Mouse (Mus musculus) embryonic facial prominence, embryonic 14.5 days (tissue): ENCODE measurements around the gene Rgsl1. TPM values are rescaled to one million over a fixed set of nuclear protein-coding genes. Genes with fewer than 3 reads are reported as not detected.

Source experiments
- ATAC-seq: fragments of 200-750 bp; cut with Nextera tagmentation; 2 replicates; pipeline ENCODE4 v1.8.0; 2017; ENCODE audit warnings: low read depth, moderate number of reproducible peaks, moderate TSS enrichment
- DNase-seq: peaks from one replicate; pipeline ENCODE4 v3.0.0-alpha.2; 2015; ENCODE audit warnings: low spot score
- H3K27ac ChIP-seq: fragments of 300-500 bp; sonication (generic); replicated peaks from 2 replicates; pipeline ENCODE4 v1.5.1; 2014; ENCODE audit warnings: low read depth, mild to moderate bottlenecking, low read length, moderate library complexity
- H3K27me3 ChIP-seq: fragments of 300-500 bp; sonication (generic); replicated peaks from 2 replicates; pipeline ENCODE4 v1.6.1; 2014; ENCODE audit warnings: low read length; ENCODE audit not compliant: control insufficient read depth, insufficient read depth
- H3K36me3 ChIP-seq: fragments of 300-500 bp; sonication (generic); 2 replicates; pipeline ENCODE4 v1.6.1; 2014; ENCODE audit warnings: low read length, mixed read lengths; ENCODE audit not compliant: control insufficient read depth, insufficient read depth
- H3K4me1 ChIP-seq: fragments of 300-500 bp; sonication (generic); 2 replicates; pipeline ENCODE4 v1.6.1; 2014; ENCODE audit warnings: antibody characterized with exemption, low read length; ENCODE audit not compliant: control insufficient read depth, insufficient read depth
- H3K4me2 ChIP-seq: fragments of 300-500 bp; sonication (generic); 2 replicates; pipeline ENCODE4 v1.6.1; 2014; ENCODE audit warnings: low read depth, mild to moderate bottlenecking, low read length, moderate library complexity, mixed read lengths
- H3K4me3 ChIP-seq: fragments of 300-500 bp; sonication (generic); 2 replicates; pipeline ENCODE4 v1.5.1; 2014; ENCODE audit warnings: low read depth, mild to moderate bottlenecking, low read length
- H3K9ac ChIP-seq: fragments of 300-500 bp; sonication (generic); 2 replicates; pipeline ENCODE4 v1.6.1; 2014; ENCODE audit warnings: low read depth, mild to moderate bottlenecking, low read length, moderate library complexity, mixed read lengths
- H3K9me3 ChIP-seq: fragments of 300-500 bp; sonication (generic); 2 replicates; pipeline ENCODE4 v1.6.1; 2016; ENCODE audit warnings: low read length; ENCODE audit not compliant: control insufficient read depth
- WGBS: fragments of 180-500 bp; shearing (Covaris S2); extraction: QIAGEN DNeasy Blood & Tissue Kit; methylation state at CpG from one replicate; pipeline ENCODE4 v1.1.7; 2014; 5-methylcytosine and 5-hydroxymethylcytosine counted together
- polyA plus RNA-seq: library from polyadenylated mRNA; unstranded; fragments of >200 nt; fragmentation: Nextera tagmentation; extraction: Ambion mirVana; gene quantifications from 2 replicates; pipeline ENCODE4 v1.2.1, GENCODE M21; 2014

The Rgsl1 gene
- polyA plus RNA-seq, 1 experiment from 2014 or later = 0.14 TPM

DNA sequence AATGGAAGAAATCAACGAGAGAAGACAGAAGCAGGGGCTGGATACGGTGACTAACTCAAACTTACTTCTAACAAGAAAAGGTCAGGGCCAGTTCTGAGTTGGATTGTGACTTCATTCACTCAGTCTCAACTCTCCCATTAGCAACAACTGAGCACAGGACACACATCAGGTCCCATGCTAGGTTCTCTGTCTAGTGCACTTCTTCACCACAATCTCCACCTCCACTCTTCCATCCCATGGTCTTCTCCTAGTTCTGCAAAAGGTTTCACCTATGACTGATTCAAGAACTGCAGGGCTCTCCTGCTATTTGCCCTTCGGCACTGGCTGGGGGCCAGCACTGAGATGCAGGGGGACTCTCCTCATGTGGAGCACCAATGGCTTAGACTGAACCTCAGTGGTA, 49.7 kb downstream of the Rgsl1 start:
- DNase-seq (no peak), ATAC-seq (no peak)
- H3K27me3 ChIP-seq = no peaks in the 10 kb centered on the region
- H3K9me3 ChIP-seq = no peaks in the 10 kb centered on the region
- H3K4me3 ChIP-seq = no peak overlapping the region
- 86% methylated on average over 3 of the region's 3 CpGs for WGBS
- H3K27ac ChIP-seq = no peak overlapping the region
- no peaks in the 10 kb centered on the region for H3K4me1 ChIP-seq
- H3K4me2 ChIP-seq = no peak overlapping the region
- no peaks in the 10 kb centered on the region for H3K36me3 ChIP-seq
- H3K9ac ChIP-seq = no peak overlapping the region

DNA sequence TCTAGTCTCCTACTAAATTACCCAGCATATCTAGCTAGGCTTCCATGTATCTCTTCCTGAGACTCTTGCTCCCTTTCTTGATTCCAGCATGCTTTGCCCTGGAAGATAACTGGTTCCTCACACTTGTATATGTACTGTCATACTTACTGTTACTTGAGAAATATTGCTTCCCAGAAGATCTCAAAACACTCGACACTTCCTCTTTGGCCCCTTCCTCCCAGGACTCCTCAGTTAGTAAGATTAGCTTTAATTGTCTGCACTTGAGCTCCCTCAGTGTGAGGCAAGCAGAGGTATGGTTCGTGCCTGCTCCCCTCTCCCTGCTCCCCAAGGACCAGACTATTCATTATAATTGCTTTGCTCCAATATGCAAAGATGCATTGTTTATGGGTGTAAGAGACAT, 53.2 kb downstream of the Rgsl1 start:
- WGBS = 38% methylated on average over 2 of the region's 2 CpGs
- no peak for ATAC-seq

DNA sequence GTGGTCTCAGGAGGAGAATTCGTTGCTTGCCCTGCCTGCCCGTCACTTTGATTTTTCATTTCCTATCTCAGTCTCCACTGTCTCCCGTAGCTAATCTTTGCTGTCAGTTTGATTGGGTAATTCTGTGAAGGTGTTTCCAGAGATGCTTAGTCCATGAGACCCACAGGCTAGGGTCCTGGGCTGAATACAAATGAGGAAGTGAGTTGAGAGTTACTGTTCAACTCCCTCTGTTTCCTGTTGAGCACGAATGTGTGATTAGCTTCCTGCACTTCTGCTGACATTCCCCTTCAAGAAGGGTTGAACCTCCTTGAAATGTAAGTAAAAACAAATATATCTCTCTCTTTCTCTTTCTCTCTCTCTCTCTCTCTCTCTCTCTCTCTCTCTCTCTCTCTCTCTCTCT, 58.3 kb downstream of the Rgsl1 start:
- H3K9me3 ChIP-seq = peaks cover 3% of the 10 kb centered on the region; the same call in 1 of the 2 replicates
- ATAC-seq (no peak), DNase-seq (no peak)
- H3K27me3 ChIP-seq = no peaks in the 10 kb centered on the region
- no peak overlapping the region for H3K4me2 ChIP-seq
- H3K4me3 ChIP-seq = no peak overlapping the region
- no peak overlapping the region for H3K9ac ChIP-seq
- no peaks in the 10 kb centered on the region for H3K36me3 ChIP-seq
- H3K4me1 ChIP-seq = no peaks in the 10 kb centered on the region
- 66% methylated on average over 4 of the region's 4 CpGs for WGBS
- H3K27ac ChIP-seq = no peak overlapping the region

More for the DNA sequence above, 53.2 kb downstream of the Rgsl1 start:
- Histone ChIP-seq H3K4me2 (no peak overlapping the region), H3K4me1 (no peaks in the 10 kb centered on the region), H3K27me3 (no peaks in the 10 kb centered on the region), H3K27ac (no peak overlapping the region), H3K4me3 (no peak overlapping the region), H3K36me3 (no peaks in the 10 kb centered on the region), H3K9me3 (no peaks in the 10 kb centered on the region), H3K9ac (no peak overlapping the region)
- no peak for DNase-seq

DNA sequence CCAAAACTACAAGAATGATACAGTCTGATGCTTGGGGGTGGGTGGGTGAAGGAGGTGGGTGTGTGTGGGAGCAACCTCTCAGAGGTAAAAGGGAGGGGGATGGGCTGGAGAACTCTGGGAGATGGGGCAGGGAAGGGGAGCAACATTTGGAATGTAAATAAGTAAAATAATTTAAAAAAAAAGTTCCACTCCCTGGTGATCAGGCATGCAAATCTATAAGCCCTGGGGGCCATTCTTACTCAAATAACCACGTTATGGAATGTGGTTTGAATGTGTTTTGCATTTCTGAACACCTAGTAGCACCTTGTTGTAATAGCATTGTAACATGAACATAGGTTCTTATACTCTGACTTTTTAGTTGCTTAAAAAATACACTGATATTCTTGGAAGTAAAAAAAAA, 60.6 kb downstream of the Rgsl1 start:
- Histone ChIP-seq H3K4me3 (no peak overlapping the region), H3K9ac (no peak overlapping the region), H3K4me2 (no peak overlapping the region), H3K36me3 (no peaks in the 10 kb centered on the region), H3K27ac (no peak overlapping the region), H3K4me1 (no peaks in the 10 kb centered on the region), H3K9me3 (peaks cover 3% of the 10 kb centered on the region; the same call in 1 of the 2 replicates), H3K27me3 (no peaks in the 10 kb centered on the region)
- ATAC-seq (no peak), DNase-seq (no peak)
- WGBS = 24% methylated on average over 1 of the region's 1 CpGs

DNA sequence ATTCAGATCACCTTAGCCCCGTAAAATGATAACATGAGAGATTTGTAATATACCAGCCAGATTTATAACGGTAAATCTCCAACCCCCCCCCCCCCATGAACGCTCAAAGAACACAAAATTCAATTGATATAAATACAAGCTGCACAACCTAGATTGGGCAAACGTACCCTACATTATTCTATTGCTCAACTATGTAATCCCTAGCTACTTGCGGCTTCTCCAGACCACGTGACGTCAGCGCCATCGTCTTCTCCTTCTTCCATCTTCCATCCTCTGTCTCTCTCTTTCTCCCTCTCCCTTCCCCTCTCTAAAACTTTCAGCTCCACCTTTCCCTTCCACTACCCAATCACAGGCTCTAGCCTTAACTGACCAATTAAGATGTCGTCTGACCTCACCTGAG, 65.7 kb downstream of the Rgsl1 start:
- Histone ChIP-seq H3K4me2 (no peak overlapping the region), H3K4me3 (no peak overlapping the region), H3K4me1 (no peaks in the 10 kb centered on the region), H3K27ac (no peak overlapping the region), H3K9ac (no peak overlapping the region), H3K9me3 (no peaks in the 10 kb centered on the region), H3K36me3 (no peaks in the 10 kb centered on the region), H3K27me3 (no peaks in the 10 kb centered on the region)
- no peak for ATAC-seq
- 88% methylated on average over 10 of the region's 10 CpGs for WGBS
- no peak for DNase-seq

DNA sequence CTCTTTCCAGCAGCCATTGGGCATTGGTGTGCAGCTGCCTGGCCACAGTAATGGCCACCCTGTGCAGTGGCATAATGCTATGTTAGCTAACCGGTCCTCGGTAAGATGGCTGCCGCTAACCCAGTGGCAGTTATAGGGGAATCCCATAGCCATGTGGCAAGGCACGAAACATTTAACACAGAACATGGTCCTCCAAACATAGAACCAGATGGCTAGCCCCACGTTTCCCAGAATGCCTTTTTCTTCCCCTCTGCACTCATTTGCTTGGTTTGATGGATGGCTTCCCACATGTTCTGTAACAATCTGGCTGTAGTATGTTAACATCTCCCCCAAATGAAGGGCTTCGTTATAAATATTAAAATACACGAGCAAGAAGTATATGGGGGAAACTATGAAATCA, 67.7 kb downstream of the Rgsl1 start:
- Histone ChIP-seq H3K27ac (no peak overlapping the region), H3K9ac (no peak overlapping the region), H3K4me2 (no peak overlapping the region), H3K4me3 (no peak overlapping the region), H3K9me3 (no peaks in the 10 kb centered on the region), H3K4me1 (no peaks in the 10 kb centered on the region), H3K27me3 (no peaks in the 10 kb centered on the region), H3K36me3 (no peaks in the 10 kb centered on the region)
- WGBS = 89% methylated on average over 7 of the region's 7 CpGs
- no peak for ATAC-seq
- DNase-seq = no peak

DNA sequence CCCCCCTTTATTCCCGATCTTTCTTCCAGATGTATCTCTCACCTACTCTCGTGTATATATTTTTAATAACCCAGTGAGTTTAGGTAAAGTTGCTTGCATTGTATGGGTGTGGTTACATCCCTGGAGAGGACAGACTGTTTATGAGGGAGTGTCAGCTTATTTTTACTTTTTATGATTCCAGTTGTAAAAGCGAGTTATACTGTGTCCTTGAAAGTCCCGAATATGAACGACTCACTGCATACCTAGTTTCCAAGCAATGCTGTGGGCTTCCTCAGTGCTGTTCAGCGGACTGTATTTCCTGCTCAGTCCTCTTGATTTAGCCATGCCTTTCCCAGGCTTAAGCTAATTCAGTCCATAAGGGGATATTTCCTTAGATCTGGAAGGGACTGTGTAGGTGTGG, 68.8 kb downstream of the Rgsl1 start:
- no peak for DNase-seq
- WGBS = 66% methylated on average over 6 of the region's 6 CpGs

DNA sequence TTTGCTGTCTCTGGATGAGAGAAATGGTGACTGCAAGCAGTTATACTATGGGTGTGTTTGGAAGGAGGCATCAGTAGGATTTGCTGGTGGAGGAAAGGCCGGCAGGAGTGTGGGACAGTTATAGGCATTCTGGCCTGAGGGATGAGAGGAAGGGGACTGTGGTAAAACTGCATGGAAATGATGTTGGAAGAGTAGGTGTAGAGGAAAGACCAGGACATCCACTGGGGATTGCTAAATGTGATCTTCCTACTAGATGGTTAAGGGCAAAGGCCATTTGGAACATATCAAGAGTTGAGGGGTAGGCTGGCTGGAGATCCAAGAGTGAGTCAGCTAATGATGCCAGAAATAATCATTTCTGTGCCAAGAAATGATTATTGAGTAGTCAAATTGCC, 73.2 kb downstream of the Rgsl1 start:
- ATAC-seq (no peak), DNase-seq (no peak)
- Histone ChIP-seq H3K4me2 (no peak overlapping the region), H3K27ac (no peak overlapping the region), H3K27me3 (no peaks in the 10 kb centered on the region), H3K9ac (no peak overlapping the region), H3K9me3 (no peaks in the 10 kb centered on the region), H3K4me1 (no peaks in the 10 kb centered on the region), H3K36me3 (no peaks in the 10 kb centered on the region), H3K4me3 (no peak overlapping the region)
- 78% methylated on average over 1 of the region's 1 CpGs for WGBS

More for the DNA sequence above, 68.8 kb downstream of the Rgsl1 start:
- Histone ChIP-seq H3K36me3 (no peaks in the 10 kb centered on the region), H3K9me3 (no peaks in the 10 kb centered on the region), H3K4me3 (no peak overlapping the region), H3K9ac (no peak overlapping the region), H3K4me2 (no peak overlapping the region), H3K27me3 (no peaks in the 10 kb centered on the region), H3K27ac (no peak overlapping the region), H3K4me1 (no peaks in the 10 kb centered on the region)
- ATAC-seq = no peak

DNA sequence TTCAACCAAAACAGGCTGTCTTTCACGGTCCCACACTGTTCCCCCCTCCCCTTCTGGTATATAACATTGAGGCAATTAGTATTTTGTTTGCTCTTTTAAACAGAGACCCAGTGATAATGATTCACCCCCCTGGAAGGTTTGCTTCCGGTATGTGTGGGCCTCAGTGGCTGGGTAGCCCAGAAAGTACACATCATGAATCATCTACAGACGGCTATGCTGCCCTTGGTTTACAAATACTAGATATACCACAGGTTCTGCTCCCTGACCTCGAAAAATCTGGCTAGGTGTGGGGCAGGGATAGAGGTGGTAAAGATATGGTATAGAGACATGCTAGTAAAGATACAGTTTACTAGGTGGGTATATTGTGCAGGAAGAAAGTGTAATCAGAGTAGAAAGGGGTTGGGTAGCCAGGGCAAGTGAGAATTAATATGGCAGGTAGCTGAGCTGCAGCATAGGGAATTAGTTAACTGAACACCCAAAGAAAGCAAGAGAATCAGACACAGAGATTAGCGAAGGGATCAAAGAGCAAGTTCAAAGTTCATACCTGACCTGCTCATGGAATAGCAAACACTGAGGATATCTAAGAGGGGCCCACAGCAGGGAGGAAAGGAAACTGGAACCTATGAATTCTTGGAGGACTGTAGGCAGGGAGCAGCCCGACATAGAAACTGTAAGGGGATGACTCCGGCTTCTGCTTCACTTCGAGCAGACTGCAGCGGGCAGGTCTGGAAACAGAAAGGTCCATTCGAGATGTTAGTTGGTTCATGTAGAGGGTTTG, 73.8 kb downstream of the Rgsl1 start:
- Histone ChIP-seq H3K4me3 (no peak overlapping the region), H3K36me3 (no peaks in the 10 kb centered on the region), H3K4me1 (no peaks in the 10 kb centered on the region), H3K9ac (no peak overlapping the region), H3K27ac (no peak overlapping the region), H3K27me3 (no peaks in the 10 kb centered on the region), H3K9me3 (no peaks in the 10 kb centered on the region), H3K4me2 (no peak overlapping the region)
- 77% methylated on average over 10 of the region's 10 CpGs for WGBS
- ATAC-seq (no peak), DNase-seq (no peak)
